Mouse (Mus musculus): Measurements from ENCODE around the gene Adprhl1. TPM values are rescaled to one million over a fixed set of nuclear protein-coding genes. Genes with fewer than 3 reads are reported as not detected.

Gene Adprhl1
- polyA plus RNA-seq, 1 experiment from 2014 or later = 170 TPM

GRCm38 (mm10) chr8:13272834-13273233 lies 18.9 kb upstream of the Adprhl1 start:
- Histone ChIP-seq H3K9me3 (no peaks in the 10 kb centered on the region), H3K4me1 (no peaks in the 10 kb centered on the region), H3K4me3 (no peak overlapping the region), H3K27me3 (replicated peaks) (no peaks in the 10 kb centered on the region), H3K4me2 (no peak overlapping the region), H3K36me3 (peaks cover 69% of the 10 kb centered on the region), H3K9ac (no peak overlapping the region), H3K27ac (replicated peaks) (no peak overlapping the region)
- WGBS = 80% methylated on average over 5 of the region's 5 CpGs
- ATAC-seq (ENCODE audit: extremely low read depth, insufficient number of reproducible peaks, low FRiP score, low TSS enrichment) = no peak

- no peak overlapping the region for H3K9ac ChIP-seq
- ATAC-seq (ENCODE audit: extremely low read depth, insufficient number of reproducible peaks, low FRiP score, low TSS enrichment) = no peak
- no peak overlapping the region for H3K4me2 ChIP-seq
- 60% methylated on average over 2 of the region's 2 CpGs for WGBS
- H3K4me3 ChIP-seq = no peak overlapping the region
- no peaks in the 10 kb centered on the region for H3K4me1 ChIP-seq
- no peaks in the 10 kb centered on the region for H3K27me3 ChIP-seq (replicated peaks)
- no peaks in the 10 kb centered on the region for H3K9me3 ChIP-seq
- peaks cover 61% of the 10 kb centered on the region for H3K36me3 ChIP-seq
- H3K27ac ChIP-seq (replicated peaks) = no peak overlapping the region
Measured at GRCm38 (mm10) chr8:13267566-13267965, 13.6 kb upstream of the Adprhl1 start.

GRCm38 (mm10) chr8:13263376-13263775 lies 9.4 kb upstream of the Adprhl1 start:
- WGBS = 72% methylated on average over 3 of the region's 3 CpGs
- no peaks in the 10 kb centered on the region for H3K27me3 ChIP-seq (replicated peaks)
- H3K4me2 ChIP-seq = no peak overlapping the region
- peaks cover 53% of the 10 kb centered on the region for H3K36me3 ChIP-seq
- no peaks in the 10 kb centered on the region for H3K4me1 ChIP-seq
- H3K9me3 ChIP-seq = no peaks in the 10 kb centered on the region
- no peak overlapping the region for H3K27ac ChIP-seq (replicated peaks)
- no peak overlapping the region for H3K4me3 ChIP-seq
- ATAC-seq (ENCODE audit: extremely low read depth, insufficient number of reproducible peaks, low FRiP score, low TSS enrichment) = no peak
- H3K9ac ChIP-seq = no peak overlapping the region

- no peak for ATAC-seq (ENCODE audit: extremely low read depth, insufficient number of reproducible peaks, low FRiP score, low TSS enrichment)
- Histone ChIP-seq H3K27ac (replicated peaks) (peak overlapping the region; percentile 97), H3K27me3 (replicated peaks) (no peaks in the 10 kb centered on the region), H3K4me1 (peaks cover 24% of the 10 kb centered on the region), H3K4me2 (peak overlapping the region; percentile 63), H3K9ac (peak overlapping the region; percentile 87), H3K36me3 (peaks cover 44% of the 10 kb centered on the region), H3K9me3 (no peaks in the 10 kb centered on the region), H3K4me3 (peak overlapping the region; percentile 61)
- WGBS = 51% methylated on average over 5 of the region's 5 CpGs
Measured at GRCm38 (mm10) chr8:13253413-13253812, 549 bp downstream of the Adprhl1 start.

- Histone ChIP-seq H3K27me3 (replicated peaks) (no peaks in the 10 kb centered on the region), H3K4me3 (peak overlapping the region; percentile 61), H3K4me1 (peaks cover 24% of the 10 kb centered on the region), H3K36me3 (peaks cover 44% of the 10 kb centered on the region), H3K27ac (replicated peaks) (peak overlapping the region; percentile 97), H3K4me2 (peak overlapping the region; percentile 63), H3K9me3 (no peaks in the 10 kb centered on the region), H3K9ac (peak overlapping the region; percentile 87)
- peak; percentile 66 for ATAC-seq (ENCODE audit: extremely low read depth, insufficient number of reproducible peaks, low FRiP score, low TSS enrichment)
- WGBS = 38% methylated on average over 13 of the region's 13 CpGs
Measured at GRCm38 (mm10) chr8:13252837-13253236, 1.1 kb downstream of the Adprhl1 start.

GRCm38 (mm10) chr8:13244343-13244880 lies 9.6 kb downstream of the Adprhl1 start:
- Histone ChIP-seq H3K9ac (peak overlapping the region; percentile 17; the same call in 1 of the 2 replicates), H3K36me3 (peaks cover 91% of the 10 kb centered on the region), H3K4me3 (no peak overlapping the region), H3K9me3 (no peaks in the 10 kb centered on the region), H3K27ac (replicated peaks) (peak overlapping the region; percentile 86), H3K27me3 (replicated peaks) (no peaks in the 10 kb centered on the region), H3K4me1 (peaks cover 47% of the 10 kb centered on the region), H3K4me2 (no peak overlapping the region)
- WGBS = 62% methylated on average over 11 of the region's 11 CpGs
- ATAC-seq (ENCODE audit: extremely low read depth, insufficient number of reproducible peaks, low FRiP score, low TSS enrichment) = no peak

GRCm38 (mm10) chr8:13242985-13243870 lies 10.7 kb downstream of the Adprhl1 start:
- no peak overlapping the region for H3K4me2 ChIP-seq
- WGBS = 55% methylated on average over 10 of the region's 10 CpGs
- ATAC-seq (ENCODE audit: extremely low read depth, insufficient number of reproducible peaks, low FRiP score, low TSS enrichment) = peak; percentile 60; the same call in 1 of the 2 replicates
- peaks cover 88% of the 10 kb centered on the region for H3K36me3 ChIP-seq
- H3K9me3 ChIP-seq = no peaks in the 10 kb centered on the region
- no peaks in the 10 kb centered on the region for H3K27me3 ChIP-seq (replicated peaks)
- peaks cover 44% of the 10 kb centered on the region for H3K4me1 ChIP-seq
- H3K4me3 ChIP-seq = no peak overlapping the region
- peak overlapping the region; percentile 57 for H3K9ac ChIP-seq
- peak overlapping the region; percentile 86 for H3K27ac ChIP-seq (replicated peaks)

GRCm38 (mm10) chr8:13240691-13241090 lies 13.3 kb downstream of the Adprhl1 start:
- Histone ChIP-seq H3K9ac (0 out of 2 replicates have a peak overlapping the region, but pooled peaks have one; percentile 20), H3K4me1 (peaks cover 44% of the 10 kb centered on the region), H3K36me3 (peaks cover 72% of the 10 kb centered on the region), H3K27me3 (replicated peaks) (no peaks in the 10 kb centered on the region), H3K9me3 (no peaks in the 10 kb centered on the region), H3K4me2 (no peak overlapping the region), H3K4me3 (no peak overlapping the region), H3K27ac (replicated peaks) (peak overlapping the region; percentile 24; the same call in 1 of the 2 replicates)
- 67% methylated on average over 7 of the region's 7 CpGs for WGBS
- no peak for ATAC-seq (ENCODE audit: extremely low read depth, insufficient number of reproducible peaks, low FRiP score, low TSS enrichment)

GRCm38 (mm10) chr8:13240055-13240454 lies 13.9 kb downstream of the Adprhl1 start:
- no peak overlapping the region for H3K4me2 ChIP-seq
- H3K36me3 ChIP-seq = peaks cover 72% of the 10 kb centered on the region
- H3K9ac ChIP-seq = no peak overlapping the region
- H3K9me3 ChIP-seq = no peaks in the 10 kb centered on the region
- no peak overlapping the region for H3K4me3 ChIP-seq
- H3K27ac ChIP-seq (replicated peaks) = no peak overlapping the region
- 92% methylated on average over 9 of the region's 9 CpGs for WGBS
- no peak for ATAC-seq (ENCODE audit: extremely low read depth, insufficient number of reproducible peaks, low FRiP score, low TSS enrichment)
- H3K4me1 ChIP-seq = peaks cover 38% of the 10 kb centered on the region
- no peaks in the 10 kb centered on the region for H3K27me3 ChIP-seq (replicated peaks)

- H3K4me2 ChIP-seq = no peak overlapping the region
- peaks cover 23% of the 10 kb centered on the region for H3K4me1 ChIP-seq
- H3K27me3 ChIP-seq (replicated peaks) = no peaks in the 10 kb centered on the region
- no peak overlapping the region for H3K27ac ChIP-seq (replicated peaks)
- no peaks in the 10 kb centered on the region for H3K9me3 ChIP-seq
- no peak overlapping the region for H3K9ac ChIP-seq
- ATAC-seq (ENCODE audit: extremely low read depth, insufficient number of reproducible peaks, low FRiP score, low TSS enrichment) = no peak
- peaks cover 51% of the 10 kb centered on the region for H3K36me3 ChIP-seq
- H3K4me3 ChIP-seq = no peak overlapping the region
- WGBS = 87% methylated on average over 13 of the region's 13 CpGs
Measured at GRCm38 (mm10) chr8:13234803-13235202, 19.2 kb downstream of the Adprhl1 start.

GRCm38 (mm10) chr8:13230471-13230870 lies 23.5 kb downstream of the Adprhl1 start:
- H3K9ac ChIP-seq = no peak overlapping the region; the same call in 1 of the 2 replicates
- H3K4me1 ChIP-seq = peaks cover 66% of the 10 kb centered on the region
- 37% methylated on average over 4 of the region's 4 CpGs for WGBS
- no peak overlapping the region for H3K4me2 ChIP-seq
- H3K36me3 ChIP-seq = peaks cover 27% of the 10 kb centered on the region
- H3K9me3 ChIP-seq = no peaks in the 10 kb centered on the region
- ATAC-seq (ENCODE audit: extremely low read depth, insufficient number of reproducible peaks, low FRiP score, low TSS enrichment) = no peak
- H3K27me3 ChIP-seq (replicated peaks) = no peaks in the 10 kb centered on the region
- peak overlapping the region; percentile 88 for H3K27ac ChIP-seq (replicated peaks)
- H3K4me3 ChIP-seq = no peak overlapping the region
